Mouse (Mus musculus): ENCODE measurements around the gene Gsta2.

The Gsta2 gene

DNA sequence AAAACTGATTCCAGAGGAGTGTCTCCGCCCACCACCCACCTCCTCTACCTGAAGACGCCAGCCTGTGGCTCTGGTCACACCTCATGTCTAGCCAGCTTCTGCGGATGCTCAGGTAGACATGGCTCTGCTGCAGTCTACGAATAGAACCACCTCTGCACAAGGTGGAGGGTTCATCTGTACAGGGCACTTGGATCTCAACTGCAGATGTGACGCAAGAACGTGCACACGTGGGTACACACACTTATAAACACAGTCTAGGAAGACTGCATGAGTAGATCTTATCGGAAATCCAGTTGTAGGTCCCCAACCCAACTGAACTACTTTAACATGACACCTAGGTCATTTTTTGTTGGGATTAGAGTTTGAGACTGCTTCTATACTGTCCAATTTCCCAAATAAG, at the start of gene Gsta2:
Gsta2 (minus strand) TSS at position 178 of the 400 bp plus-strand sequence.
- peak; percentile 76 for DNase-seq

DNA sequence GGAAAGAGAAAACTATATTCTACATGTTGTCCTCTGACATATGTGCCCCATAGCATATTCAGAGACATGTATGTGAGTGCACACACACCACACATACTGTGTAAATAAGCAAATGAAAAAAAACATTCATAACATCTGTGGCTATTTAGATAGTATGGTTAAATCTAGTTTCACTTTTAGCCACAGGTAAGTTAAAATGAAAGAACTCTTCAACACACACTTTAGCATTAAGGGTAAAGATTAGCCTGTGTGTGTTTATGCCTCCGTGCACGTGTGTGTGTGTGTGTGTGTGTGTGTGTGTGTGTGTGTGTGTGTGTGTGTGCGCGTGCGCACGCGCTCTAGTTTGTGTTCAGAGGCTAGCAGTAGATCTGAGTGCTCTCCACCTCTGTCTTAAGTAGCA, 46.0 kb upstream of the Gsta2 start:
- peak; percentile 17 for DNase-seq

DNA sequence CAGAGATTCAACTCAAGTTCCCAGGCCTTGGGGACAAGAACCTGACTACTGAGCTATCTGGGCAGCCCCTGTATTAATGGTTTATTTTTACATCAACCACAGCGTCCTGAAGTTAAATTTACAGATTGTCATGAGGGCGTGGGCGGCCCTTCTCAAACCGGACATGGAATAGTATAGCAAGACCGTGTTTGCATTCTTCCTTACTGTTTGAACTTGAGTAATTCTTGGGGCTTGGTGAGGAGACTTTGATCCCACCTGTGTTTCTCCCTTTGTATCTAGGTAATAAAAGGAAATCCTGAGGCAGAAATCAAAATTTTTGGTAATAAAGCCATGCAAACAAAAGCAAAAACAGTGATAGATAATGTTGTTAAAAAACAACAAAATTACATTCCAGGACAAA, 45.0 kb upstream of the Gsta2 start:
- DNase-seq = peak; percentile 31

DNA sequence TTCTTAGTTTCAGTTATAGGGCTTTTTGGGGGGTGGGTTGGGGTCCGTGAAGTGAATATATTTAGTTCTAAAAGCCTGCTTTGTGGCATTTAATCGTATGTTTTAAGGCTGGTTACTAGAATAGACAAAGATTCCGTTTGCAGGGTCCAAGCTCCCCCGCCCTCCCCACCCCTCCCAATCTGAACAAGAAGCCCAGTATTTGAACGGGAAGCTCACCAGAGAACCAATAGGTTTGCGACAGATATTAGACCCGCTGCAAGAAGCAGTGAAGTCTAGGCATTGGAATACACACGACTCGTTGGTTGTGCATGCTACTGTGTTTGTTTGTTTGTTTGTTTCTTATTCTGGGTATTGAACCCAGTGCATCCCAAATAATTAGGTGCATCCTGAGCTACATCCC, 40.9 kb upstream of the Gsta2 start:
- no peak for DNase-seq

DNA sequence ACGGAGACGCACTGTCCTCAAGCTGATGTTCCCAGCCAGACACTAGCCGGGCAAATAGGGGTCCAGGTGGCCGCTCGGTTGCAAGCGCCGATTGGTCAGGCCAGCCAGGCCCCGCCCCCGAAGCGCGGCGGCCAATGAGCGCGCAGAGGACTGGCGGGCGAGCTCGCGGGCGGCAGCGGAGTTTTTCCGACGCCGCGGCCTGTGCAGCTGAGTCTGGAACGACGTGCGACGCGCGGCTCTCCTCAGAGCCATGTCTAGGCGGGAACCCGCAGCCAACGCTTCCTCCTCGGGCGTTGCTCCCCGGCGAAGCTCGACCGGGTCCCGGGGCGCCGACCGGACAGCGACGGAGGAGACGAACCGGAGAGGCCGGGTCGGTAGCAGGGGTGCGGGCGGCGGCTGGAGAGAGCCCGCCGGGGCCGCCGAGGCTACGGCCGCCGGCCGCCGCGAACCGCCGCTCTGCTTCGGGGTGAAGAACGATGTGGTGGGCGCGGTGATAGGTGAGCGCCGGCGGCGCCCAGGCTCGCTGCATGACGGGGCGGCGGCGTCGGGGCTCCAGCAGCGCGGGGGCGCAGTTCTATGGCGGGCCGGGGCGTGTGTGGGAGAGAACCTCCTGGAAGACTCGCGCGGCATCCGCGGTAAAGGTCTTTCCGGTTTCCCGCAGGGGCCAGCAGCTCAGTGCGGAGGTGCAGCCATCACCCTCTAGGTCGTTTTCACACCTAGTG, 40.2 kb upstream of the Gsta2 start, which contains the start of gene Ddx43:
Ddx43 (plus strand) TSS at position 148 of the 722 bp plus-strand sequence.
- DNase-seq = peak; percentile 93

DNA sequence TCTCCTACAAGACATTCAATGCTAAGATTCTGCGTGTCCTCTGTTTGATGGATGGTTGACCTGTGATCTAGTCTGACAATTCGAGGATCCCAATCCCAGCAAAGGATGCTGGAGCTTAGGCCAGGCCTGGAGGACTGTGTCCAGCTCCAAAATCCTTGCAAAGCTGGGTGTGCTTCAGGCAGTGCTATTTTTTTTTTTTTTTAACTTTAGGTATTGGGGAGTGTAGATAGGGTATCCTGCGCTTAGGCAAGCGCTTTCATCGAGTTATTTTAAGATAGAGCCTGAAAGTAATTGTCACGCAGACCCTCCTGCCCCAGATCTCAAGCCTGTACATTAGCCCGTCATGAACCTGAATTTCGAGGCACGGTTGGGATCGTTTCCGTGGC, 39.6 kb upstream of the Gsta2 start:
- DNase-seq = no peak

DNA sequence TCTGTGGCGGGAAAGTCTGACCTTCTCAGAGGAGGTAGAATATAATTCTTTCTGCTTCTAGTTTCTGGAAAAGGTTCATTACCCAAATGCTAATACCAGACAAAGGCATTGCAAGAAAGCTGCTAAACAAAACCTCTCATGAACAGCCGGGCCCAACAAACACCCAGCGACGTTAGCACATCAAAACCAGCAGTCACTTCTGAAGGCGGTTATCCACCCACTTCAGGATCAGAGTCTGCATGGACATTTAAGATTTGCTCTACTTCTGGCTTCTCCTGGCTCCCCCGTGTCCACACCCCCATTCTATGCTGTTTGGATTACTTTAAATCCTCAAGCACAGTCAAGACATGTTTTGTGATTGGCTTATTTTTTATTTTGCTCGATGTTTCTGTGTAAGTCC, 39.0 kb upstream of the Gsta2 start:
- peak; percentile 62 for DNase-seq

DNA sequence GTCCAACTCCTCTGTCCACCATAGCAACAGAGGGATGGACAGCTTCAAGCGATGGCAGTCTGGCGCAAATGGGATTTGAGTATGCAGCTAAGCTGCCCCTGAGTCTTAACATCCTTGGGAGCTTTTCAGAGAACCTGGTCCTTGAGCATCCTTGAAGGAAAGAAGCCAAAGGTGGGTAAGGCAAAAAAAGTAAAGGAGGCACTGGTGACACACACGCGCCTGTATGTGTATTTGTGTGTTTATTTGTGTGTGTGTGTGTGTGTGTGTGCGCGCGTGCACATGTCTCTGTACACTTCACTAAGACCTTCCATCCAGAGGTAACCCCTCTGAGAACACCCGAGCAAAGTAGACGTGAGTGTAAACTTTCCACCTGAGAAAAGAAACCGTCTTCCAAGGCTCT, 38.2 kb upstream of the Gsta2 start:
- peak; percentile 28 for DNase-seq

DNA sequence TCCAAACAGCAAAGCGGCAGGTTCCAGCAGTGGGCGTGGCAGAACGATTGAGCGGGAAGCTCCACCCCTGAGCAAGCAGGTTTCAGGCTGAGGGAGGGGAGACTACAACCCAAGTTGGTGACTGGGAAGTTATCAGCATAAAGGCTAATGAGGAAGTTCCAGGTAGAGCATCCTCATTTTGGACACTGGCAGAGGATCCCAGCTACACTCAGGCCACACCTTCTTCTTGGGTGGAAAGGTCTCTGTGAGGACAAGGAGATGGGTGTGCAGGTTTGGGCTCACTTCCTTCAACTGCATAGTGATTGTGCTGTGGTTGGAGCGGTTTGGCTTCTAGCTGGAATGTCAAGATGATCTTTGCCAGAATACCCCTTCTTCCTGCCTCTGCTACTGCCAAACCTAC, 34.4 kb upstream of the Gsta2 start:
- peak; percentile 82 for DNase-seq

DNA sequence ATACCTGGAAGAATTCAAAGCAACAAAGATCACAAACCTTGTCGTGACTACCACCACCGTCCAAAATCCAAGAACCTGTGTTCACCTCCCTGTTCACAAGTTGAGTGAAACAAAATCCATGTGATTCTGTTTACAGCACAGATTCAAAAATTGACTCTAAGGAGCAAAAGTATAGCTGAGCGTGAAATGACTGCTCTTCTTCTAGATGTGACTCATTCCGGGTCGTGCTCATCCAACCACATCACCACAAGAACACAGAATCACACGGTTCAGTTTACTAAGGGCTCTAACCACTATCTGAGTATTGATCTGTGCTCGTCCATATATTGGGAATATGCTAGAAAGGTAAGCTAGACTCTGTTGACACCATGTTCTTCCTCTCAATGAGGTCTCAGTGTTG, 31.4 kb upstream of the Gsta2 start:
- no peak for DNase-seq

DNA sequence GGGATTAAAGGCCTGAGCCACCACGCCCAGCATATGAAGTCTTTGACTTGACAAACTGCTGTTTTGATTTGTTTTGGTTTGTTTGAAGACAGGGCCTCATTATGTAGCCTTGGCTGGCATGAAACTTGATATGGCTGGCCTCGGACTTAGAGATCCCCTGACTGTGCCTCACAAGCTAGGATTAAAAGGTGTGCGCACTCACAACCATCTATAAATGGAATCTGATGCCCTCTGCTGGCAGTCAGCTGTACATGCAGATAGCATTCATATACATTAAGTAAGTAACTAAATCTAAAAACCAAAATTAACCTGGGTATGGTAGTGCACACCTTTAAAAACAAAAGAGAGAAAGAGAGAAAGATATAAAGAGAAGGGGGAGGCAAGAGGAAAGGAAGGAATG, 30.3 kb upstream of the Gsta2 start:
- no peak for DNase-seq

DNA sequence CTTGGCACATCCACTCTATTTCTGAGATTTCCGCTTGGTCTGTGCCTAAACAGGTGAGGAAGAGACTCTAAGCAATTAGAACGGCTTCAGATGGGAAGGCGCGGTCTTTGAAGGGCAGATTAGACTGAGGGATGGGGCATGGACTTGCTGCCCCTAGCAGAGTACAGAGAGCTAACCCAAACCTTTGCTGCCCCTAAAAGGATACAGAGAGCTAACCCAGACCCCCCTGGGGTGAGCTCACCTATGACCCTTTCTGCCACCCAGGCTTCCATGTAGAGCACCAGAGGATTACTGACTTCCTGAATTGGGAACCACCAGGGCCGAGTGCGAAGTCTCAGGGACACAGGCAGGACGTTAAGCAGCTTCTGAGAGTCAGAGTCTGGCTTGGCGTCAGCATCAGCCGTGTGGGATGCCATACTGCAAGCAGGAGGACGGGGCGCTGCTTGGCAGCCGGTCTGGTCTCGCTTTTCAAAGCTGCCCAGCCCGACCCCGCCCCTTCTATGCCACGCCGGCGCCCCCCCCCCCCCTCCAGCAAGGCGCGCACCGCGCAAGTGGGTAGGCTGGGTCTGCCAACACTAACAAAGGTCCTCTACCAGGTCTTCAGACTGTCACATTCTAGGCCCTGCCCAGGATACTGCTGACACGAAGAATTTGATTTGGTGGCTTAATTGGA, 22.7 kb upstream of the Gsta2 start, which contains the start of gene Ooep:
Ooep (minus strand) TSS at position 613 of the 673 bp plus-strand sequence.
- no peak for DNase-seq

DNA sequence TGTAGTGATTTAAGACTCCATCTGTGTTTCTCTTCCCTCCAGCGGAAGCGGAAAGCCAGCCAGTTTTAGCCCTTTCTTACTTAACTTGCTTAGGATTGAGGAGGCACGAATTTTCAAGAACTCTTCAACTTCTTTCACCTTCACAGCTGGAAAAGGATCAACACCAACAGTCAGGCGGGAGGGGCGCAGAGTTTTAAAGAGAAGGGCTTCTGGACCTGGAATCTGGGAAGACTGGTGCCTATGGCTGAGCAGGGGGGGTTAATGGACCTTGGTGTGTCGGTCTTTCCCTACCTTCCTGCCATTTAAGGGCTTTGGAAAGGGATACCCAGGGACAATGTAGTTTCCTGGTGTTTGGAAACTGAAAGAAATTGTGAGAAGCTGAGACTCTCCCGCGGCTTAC, 22.0 kb upstream of the Gsta2 start:
- DNase-seq = no peak

DNA sequence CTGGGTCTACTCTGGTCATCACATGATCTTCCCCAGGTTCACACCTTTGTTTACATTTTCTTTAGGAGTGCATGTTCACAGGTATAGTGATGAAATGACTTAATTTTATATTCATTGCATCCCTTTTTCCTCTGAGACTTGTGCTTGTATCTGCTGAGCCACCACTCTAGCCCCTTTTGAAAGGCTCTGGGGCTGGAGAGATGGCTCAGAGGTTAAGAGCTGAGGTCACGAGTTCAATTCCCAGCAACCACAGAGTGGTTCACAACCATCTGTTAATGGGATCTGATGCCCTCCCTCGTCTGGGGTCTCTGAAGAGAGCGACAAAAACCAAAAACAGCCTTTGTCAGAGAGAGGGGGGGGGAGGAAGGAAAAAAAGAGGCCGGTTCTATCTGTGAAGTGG, 19.9 kb upstream of the Gsta2 start:
- DNase-seq = no peak

DNA sequence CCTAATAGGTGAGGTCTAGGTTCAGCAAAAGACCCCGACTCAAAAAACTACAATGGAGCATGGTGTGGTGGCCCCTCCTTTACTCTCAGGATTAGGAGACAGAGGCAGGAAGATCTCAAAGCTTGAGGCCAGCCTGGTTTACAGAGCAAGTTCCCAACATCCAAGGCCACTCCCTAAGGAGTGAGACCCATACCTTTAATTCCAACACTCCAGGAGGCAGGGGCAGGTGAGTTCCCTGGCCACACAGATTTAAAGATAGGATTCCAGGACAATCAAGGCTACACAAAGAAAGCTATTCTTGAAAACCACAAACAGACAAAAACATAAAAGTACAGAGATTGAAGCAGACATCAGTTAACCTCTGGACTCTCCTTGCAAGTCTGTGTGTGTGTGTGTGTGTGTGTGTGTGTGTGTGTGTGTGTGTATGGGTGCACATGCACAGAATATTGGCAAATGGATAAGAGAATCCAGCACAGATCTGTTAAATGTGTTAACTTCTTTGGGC, 19.3 kb upstream of the Gsta2 start:
- no peak for DNase-seq

DNA sequence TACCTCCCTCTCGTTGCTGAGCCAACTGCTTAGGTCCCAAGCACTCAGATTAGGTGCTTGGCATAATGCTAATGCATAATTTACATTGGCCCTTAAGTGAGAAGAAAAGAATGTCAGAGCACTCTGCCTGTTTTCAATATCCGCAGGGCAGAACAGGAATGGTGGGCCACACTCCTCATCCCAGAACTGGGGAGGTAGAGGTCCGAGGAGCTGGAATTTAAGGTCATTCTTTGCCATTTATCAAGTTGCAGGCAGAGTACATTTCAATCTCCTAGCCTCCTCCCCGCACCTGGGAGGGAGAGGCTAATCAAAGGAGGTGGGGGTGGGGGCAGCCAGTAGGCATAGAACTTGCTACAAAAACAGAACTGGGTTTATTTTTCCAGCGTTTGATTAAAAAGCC, 18.8 kb upstream of the Gsta2 start:
- no peak for DNase-seq

DNA sequence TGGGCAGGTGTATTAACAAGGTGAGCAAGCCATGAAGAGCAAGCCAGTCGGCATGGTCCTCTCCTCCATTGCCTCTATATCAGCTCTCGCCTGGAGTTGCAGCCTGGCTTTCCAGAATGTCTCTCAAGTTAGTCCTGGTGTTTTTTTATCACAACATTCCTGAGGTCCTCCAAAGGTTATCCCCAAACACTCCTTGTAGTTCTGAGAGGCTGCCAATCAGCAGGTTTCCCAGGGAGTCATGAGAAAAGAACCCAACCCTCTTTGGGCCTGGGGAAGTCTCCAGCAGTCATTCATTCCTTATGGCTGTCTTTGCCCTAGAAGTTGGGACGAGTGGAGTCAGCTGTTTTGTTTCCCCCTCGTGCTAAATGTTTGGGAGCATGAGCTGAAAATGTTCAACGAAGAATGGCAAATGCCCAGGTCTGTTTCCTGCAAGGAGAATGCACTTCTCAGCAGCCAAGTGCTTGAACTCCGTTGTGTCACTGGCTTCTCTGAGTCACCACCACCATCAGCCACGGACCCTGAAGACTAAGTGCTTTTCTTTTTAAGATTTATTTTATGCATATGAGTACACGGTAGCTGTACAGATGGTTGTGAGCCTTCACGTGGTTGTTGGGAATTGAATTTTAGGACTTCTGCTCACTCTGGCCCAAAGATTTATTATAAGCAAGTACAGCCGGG, 17.4 kb upstream of the Gsta2 start:
- DNase-seq = no peak

DNA sequence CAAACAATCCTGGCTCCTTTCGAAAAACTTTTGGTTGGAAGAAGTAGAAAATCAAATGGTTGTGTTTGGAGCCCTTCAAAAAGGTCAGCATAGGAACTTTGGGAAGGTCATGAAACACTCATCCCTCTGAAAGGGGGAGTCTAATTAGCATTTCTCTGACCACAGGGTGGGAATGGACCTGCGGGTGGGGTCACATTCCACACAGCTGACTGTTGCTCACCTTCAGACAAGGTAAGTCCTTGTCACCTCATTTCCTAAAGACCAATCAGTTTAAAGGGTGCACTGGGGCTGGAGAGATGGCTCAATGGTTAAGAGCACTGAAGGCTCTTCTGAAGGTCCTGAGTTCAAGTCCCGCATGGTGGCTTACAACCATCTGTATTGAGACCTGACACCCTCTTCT, 15.9 kb upstream of the Gsta2 start:
- no peak for DNase-seq

DNA sequence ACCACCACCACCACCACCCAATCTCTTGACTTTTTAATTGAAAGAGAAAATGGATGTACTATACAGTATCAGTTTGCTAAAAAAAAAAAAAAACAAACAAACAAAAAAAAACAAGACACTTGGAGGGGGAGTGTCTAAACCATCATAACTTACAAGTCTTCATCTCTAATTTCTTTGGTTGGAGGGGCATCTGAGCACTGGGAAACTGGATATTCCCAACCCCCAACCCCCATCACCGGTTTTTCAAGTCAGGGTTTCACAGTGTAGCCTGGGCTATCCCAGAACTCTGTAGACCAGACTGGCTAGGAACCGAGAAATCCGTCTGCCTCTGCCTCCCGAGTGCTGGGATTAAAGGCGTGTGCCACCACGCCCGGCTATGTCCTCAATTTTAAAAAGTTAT, 14.2 kb upstream of the Gsta2 start:
- no peak for DNase-seq

DNA sequence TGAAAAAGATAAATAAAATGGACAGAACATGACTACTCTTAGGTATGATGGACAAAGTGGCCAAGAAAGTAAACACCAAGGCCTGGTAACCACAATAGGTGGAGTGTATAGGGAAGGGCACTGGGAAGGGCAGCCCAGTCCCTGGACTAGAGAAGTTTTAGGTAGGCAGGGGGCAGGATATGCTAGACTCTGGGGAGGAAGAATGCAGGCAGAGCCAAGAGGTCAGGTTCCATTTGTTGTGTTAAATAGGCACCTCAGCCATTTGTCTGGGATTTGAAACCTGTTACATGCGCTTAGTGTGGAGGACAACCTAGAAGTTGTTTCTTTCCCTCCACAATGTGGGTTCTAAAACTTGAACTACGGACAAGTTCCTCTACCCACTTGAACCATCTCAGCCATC, 13.8 kb upstream of the Gsta2 start:
- DNase-seq = no peak

DNA sequence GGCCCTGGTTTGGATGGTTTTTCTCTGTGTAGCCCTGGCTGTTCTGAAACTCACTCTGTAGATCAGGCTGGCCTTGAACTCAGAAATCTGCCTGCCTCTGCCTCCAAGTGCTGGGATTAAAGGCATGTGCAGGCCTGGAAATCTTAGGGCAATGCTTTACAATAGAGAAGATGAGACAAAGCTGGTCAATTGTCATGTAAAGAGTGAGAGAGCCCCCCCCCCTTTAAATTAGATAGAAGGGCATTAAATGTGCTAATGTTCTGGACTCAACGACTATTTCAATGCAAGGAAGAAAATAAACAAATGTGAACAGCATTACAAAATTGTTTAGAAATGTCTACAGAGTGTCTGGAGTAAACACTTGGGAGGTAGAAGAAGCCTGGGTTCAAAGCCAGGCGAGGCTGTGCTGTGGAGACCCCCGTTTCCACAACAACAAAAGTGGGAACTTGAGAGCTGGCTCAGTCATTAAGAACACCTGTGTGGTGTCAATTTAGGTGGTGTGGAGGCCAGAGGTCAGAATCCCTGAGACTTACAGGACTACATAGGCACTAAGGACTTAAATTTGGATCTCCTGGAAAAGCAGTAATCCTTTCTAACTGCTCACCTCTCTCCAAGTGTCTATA, 13.2 kb upstream of the Gsta2 start:
- no peak for DNase-seq

DNA sequence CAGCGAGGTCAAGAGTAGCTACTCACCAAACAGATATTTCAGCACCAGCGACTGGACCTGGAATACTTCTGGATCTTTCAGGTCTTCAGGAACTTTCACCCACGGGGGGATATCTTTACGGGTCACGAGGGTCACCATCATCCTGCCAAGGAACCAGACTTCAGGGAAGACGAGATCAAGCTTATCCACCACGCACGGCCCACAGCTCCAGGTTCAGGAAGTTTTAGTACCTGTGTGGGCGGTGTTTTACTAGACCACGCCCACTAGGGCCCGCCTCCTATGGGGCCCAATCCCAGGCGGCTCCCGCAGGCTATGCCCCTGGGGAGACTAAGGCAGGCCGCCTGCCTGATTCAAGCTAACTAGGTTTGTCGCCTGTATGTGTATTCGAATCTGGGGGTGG, 12.4 kb upstream of the Gsta2 start, which contains the start of gene Dppa5a:
Dppa5a (minus strand) TSS at position 219 of the 400 bp plus-strand sequence.
- peak; percentile 89 for DNase-seq

DNA sequence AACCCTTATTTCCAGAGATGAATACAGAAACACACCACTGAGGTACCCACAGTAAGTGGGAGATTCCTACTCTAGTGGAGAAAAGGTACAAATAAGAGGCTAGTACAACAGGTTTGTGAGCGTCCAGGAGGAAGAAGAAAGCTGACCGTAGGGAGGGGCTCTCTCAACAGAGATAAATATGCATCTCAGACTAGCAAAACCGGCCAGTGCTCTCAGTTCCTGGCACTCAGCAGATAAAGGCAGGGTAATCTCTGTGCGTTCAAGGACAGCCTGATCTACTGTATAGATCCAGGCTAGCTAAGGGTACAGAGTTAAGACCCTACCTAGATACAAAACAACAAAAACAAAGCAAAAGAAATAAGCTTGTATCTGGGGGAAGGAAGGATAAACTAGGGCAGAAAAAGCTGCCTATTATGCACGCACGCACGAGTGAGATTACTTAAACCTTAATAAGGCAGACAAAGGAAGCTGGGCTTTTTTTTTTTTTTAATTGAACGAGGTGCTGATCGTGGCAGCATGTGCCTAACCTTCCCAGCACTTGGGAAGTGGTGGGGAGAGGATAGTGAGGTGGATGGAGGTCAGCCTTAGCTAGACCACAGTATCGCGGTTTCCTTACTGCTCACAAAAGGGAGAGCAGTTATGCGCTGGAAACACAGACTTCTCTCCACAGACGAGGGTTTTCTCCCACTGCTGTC, 10.4 kb upstream of the Gsta2 start:
- no peak for DNase-seq

All from heart, adult 11 months (tissue).